23 mouse cellular contexts compared by ENCODE assay signal in the genomic region with DNA sequence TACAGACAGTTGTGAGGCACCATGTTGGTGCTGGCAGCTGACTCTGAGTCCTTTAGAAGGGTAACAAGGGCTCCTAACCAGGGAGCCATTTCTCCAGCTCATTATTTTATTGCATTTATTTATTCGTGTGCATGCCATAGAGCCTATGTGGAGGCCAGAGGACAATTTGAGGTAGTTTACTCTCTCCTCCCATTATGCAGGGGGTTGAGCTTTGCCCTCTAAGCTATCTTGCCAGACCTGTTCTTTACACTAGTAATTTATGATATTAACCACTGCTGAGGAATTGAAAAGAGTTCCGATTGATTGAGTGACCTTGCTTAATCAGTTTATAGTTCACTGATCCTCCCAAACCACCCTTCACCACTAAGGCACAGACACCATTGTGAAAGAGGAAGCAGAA.
"Had no signal": no experiment of that assay in that cellular context is flagged by ENCODE, and none has a peak within 500 bp of the region (broad histone marks: within the 10 kb centered on the region; RNA-seq: fewer than 3 reads in every experiment).

No protein-coding gene starts in this region.

- DNase-seq: liver, postnatal 0 days; lung, adult 2 months; lung, postnatal 14 days; lung, postnatal 36 days; retina, postnatal 1 day; right cerebral cortex, adult 18-20 months; right cerebral cortex, postnatal 25 days; right cerebral cortex, postnatal 4 days; thymus, adult 2 months; thymus, postnatal 25 days; thymus, postnatal 4 days had no signal

- H3K4me3 ChIP-seq: lung, embryonic 15.5 days; megakaryocyte, embryonic 14.5 days; midbrain, embryonic 13.5 days; midbrain, embryonic 15.5 days; myocyte; neural tube, embryonic 13.5 days; neural tube, embryonic 15.5 days; stomach, embryonic 15.5 days had no signal

- ATAC-seq: liver, postnatal 0 days; lung, postnatal 0 days; midbrain, embryonic 13.5 days; midbrain, embryonic 15.5 days had no signal

- H3K36me3 ChIP-seq: lung, embryonic 15.5 days; midbrain, embryonic 13.5 days; midbrain, embryonic 15.5 days; neural tube, embryonic 13.5 days; neural tube, embryonic 15.5 days; stomach, embryonic 15.5 days had no signal

- H3K9me3 ChIP-seq: lung, embryonic 15.5 days; midbrain, embryonic 13.5 days; midbrain, embryonic 15.5 days; neural tube, embryonic 13.5 days; neural tube, embryonic 15.5 days; stomach, embryonic 15.5 days had no signal

- H3K27me3 ChIP-seq: lung, embryonic 15.5 days; megakaryocyte, embryonic 14.5 days; midbrain, embryonic 13.5 days; midbrain, embryonic 15.5 days; neural tube, embryonic 13.5 days; neural tube, embryonic 15.5 days; stomach, embryonic 15.5 days had no signal

- H3K27ac ChIP-seq: lung, embryonic 15.5 days; macrophage; midbrain, embryonic 13.5 days; midbrain, embryonic 15.5 days; neural tube, embryonic 13.5 days; neural tube, embryonic 15.5 days; stomach, embryonic 15.5 days; stomach, postnatal 0 days had no signal

- H3K9ac ChIP-seq: liver, postnatal 0 days; lung, embryonic 15.5 days; midbrain, embryonic 13.5 days; midbrain, embryonic 15.5 days; neural tube, embryonic 13.5 days; neural tube, embryonic 15.5 days; stomach, embryonic 15.5 days had no signal

- H3K4me1 ChIP-seq: megakaryocyte, embryonic 14.5 days; midbrain, embryonic 13.5 days; stomach, embryonic 15.5 days had no signal

- H3K4me2 ChIP-seq: lung, embryonic 15.5 days; midbrain, embryonic 11.5 days; midbrain, embryonic 13.5 days; midbrain, embryonic 15.5 days; neural tube, embryonic 13.5 days; neural tube, embryonic 15.5 days; stomach, embryonic 15.5 days had no signal
